Mouse (Mus musculus) CH12.LX (cell line): ENCODE data around the gene Mras. TPM values are rescaled to one million over a fixed set of nuclear protein-coding genes. Genes with fewer than 3 reads are reported as not detected.

ENCODE experiments used
- DNase-seq: peaks from one replicate; pipeline ENCODE4 v3.0.0-alpha.2; 2013; ENCODE audit errors: extremely low read depth
- H3K27ac ChIP-seq: 2 replicates; pipeline ENCODE4 v1.5.1; 2012; ENCODE audit warnings: low read depth, mild to moderate bottlenecking, control low read depth, moderate library complexity; ENCODE audit not compliant: insufficient read depth
- H3K27me3 ChIP-seq: replicated peaks from 2 replicates; pipeline ENCODE3; 2012; ENCODE audit warnings: inconsistent platforms
- H3K36me3 ChIP-seq, 2 experiments: replicated peaks in 1 of 2; 2 replicates each; pipeline versions ENCODE3 to v1.6.1; 2012; ENCODE audit warnings: inconsistent platforms in 1 of 2, low read length in 1 of 2, mild to moderate bottlenecking in 1 of 2, mixed read lengths in 1 of 2, moderate library complexity in 1 of 2; ENCODE audit not compliant: control insufficient read depth in 1 of 2, insufficient read depth in 1 of 2
- H3K4me1 ChIP-seq, 2 experiments: 2 replicates each; pipeline ENCODE4 v1.6.1; 2012; ENCODE audit warnings: inconsistent platforms in 1 of 2, moderate library complexity in 1 of 2; ENCODE audit not compliant: insufficient read depth in 2 of 2, control insufficient read depth in 1 of 2
- H3K4me2 ChIP-seq: 2 replicates; pipeline ENCODE4 v1.6.1; 2012; ENCODE audit warnings: low read depth, mild to moderate bottlenecking, control low read depth; ENCODE audit not compliant: poor library complexity, insufficient read depth, severe bottlenecking
- H3K4me3 ChIP-seq, 3 experiments: fragments of 150-350 bp in 1 of 3; sonication (generic) in 1 of 3; replicated peaks in 1 of 3; 2 replicates each; pipeline versions ENCODE3 to v1.5.1; 2011 to 2012; ENCODE audit warnings: low read depth in 2 of 3, low read length in 2 of 3, mild to moderate bottlenecking in 2 of 3, moderate library complexity in 2 of 3, control low read depth in 1 of 3, improper control_type of control experiment in 1 of 3, inconsistent platforms in 1 of 3, mixed read lengths in 1 of 3; ENCODE audit not compliant: poor library complexity in 1 of 3
- H3K79me2 ChIP-seq: replicated peaks from 2 replicates; pipeline ENCODE4 v1.6.1; 2012; ENCODE audit warnings: mild to moderate bottlenecking, moderate library complexity; ENCODE audit not compliant: control insufficient read depth, poor library complexity, insufficient read depth, severe bottlenecking; ENCODE audit errors: extremely low read depth
- H3K9ac ChIP-seq: 2 replicates; pipeline ENCODE4 v1.6.1; 2012; ENCODE audit warnings: low read depth, mild to moderate bottlenecking, control low read depth, moderate library complexity; ENCODE audit not compliant: insufficient read depth
- H3K9me3 ChIP-seq: replicated peaks from 2 replicates; pipeline ENCODE3; 2012; ENCODE audit warnings: low read length, inconsistent platforms, mixed read lengths
- BHLHE40 ChIP-seq: IDR thresholded peaks from 2 replicates; pipeline ENCODE4 v1.6.1; 2011; ENCODE audit warnings: mild to moderate bottlenecking, low read depth, low read length, improper control_type of control experiment
- CHD1 ChIP-seq: IDR thresholded peaks from 2 replicates; pipeline ENCODE4 v1.6.1; 2012; ENCODE audit warnings: low read depth, low read length, improper control_type of control experiment, inconsistent platforms
- CHD2 ChIP-seq: IDR thresholded peaks from 2 replicates; pipeline ENCODE4 v1.6.1; 2011; ENCODE audit warnings: low read length, improper control_type of control experiment
- CTCF ChIP-seq, 2 experiments: IDR thresholded peaks in 1 of 2; conservative IDR thresholded peaks in 1 of 2; 2 replicates each; pipeline ENCODE4 v1.5.1; 2011 to 2012; ENCODE audit warnings: low read depth in 2 of 2, low read length in 2 of 2, improper control_type of control experiment in 1 of 2, inconsistent platforms in 1 of 2, mild to moderate bottlenecking in 1 of 2, moderate library complexity in 1 of 2
- ELF1 ChIP-seq: IDR thresholded peaks from 2 replicates; pipeline ENCODE4 v1.6.1; 2014; ENCODE audit warnings: low read depth, mild to moderate bottlenecking, inconsistent platforms, low read length, improper control_type of control experiment
- EP300 ChIP-seq: IDR thresholded peaks from 2 replicates; pipeline ENCODE4 v1.6.1; 2011; ENCODE audit warnings: low read length, improper control_type of control experiment
- ETS1 ChIP-seq: conservative IDR thresholded peaks from 2 replicates; pipeline ENCODE4 v1.6.1; 2012; ENCODE audit warnings: low read depth, mild to moderate bottlenecking, inconsistent platforms, low read length, improper control_type of control experiment, moderate library complexity
- GABPA ChIP-seq: IDR thresholded peaks from 2 replicates; pipeline ENCODE4 v1.6.1; 2012; ENCODE audit warnings: low read depth, low read length, improper control_type of control experiment, inconsistent platforms; ENCODE audit not compliant: insufficient replicate concordance
- JUND ChIP-seq: conservative IDR thresholded peaks from 2 replicates; pipeline ENCODE4 v1.6.1; 2011; ENCODE audit warnings: low read depth, low read length, improper control_type of control experiment
- MAFK ChIP-seq: IDR thresholded peaks from 2 replicates; pipeline ENCODE4 v1.6.1; 2011; ENCODE audit warnings: low read length, improper control_type of control experiment; ENCODE audit not compliant: insufficient replicate concordance
- MYC ChIP-seq: IDR thresholded peaks from 2 replicates; pipeline ENCODE4 v1.6.1; 2011; ENCODE audit warnings: low read depth, mild to moderate bottlenecking, improper control_type of control experiment, low read length
- NRF1 ChIP-seq: IDR thresholded peaks from 2 replicates; pipeline ENCODE4 v1.6.1; 2014; ENCODE audit warnings: low read depth, mild to moderate bottlenecking, inconsistent platforms, low read length, improper control_type of control experiment, moderate library complexity
- RAD21 ChIP-seq: IDR thresholded peaks from 2 replicates; pipeline ENCODE4 v1.6.1; 2011; ENCODE audit warnings: low read depth, mild to moderate bottlenecking, low read length, improper control_type of control experiment, moderate library complexity
- RCOR1 ChIP-seq: conservative IDR thresholded peaks from 2 replicates; pipeline ENCODE4 v1.6.1; 2012; ENCODE audit warnings: low read depth, mild to moderate bottlenecking, inconsistent platforms, low read length, improper control_type of control experiment
- SMC3 ChIP-seq: IDR thresholded peaks from 2 replicates; pipeline ENCODE4 v1.6.1; 2011; ENCODE audit warnings: low read depth, low read length, improper control_type of control experiment
- UBTF ChIP-seq: IDR thresholded peaks from 2 replicates; pipeline ENCODE4 v1.6.1; 2012; ENCODE audit warnings: low read depth, mild to moderate bottlenecking, inconsistent platforms, low read length, improper control_type of control experiment, moderate library complexity
- USF1 ChIP-seq: IDR thresholded peaks from 2 replicates; pipeline ENCODE4 v1.6.1; 2014; ENCODE audit warnings: low read depth, mild to moderate bottlenecking, inconsistent platforms, low read length, improper control_type of control experiment
- ZKSCAN1 ChIP-seq: IDR thresholded peaks from 2 replicates; pipeline ENCODE4 v1.6.1; 2012; ENCODE audit warnings: low read depth, inconsistent platforms, low read length, improper control_type of control experiment, borderline replicate concordance
- ZNF384 ChIP-seq: IDR thresholded peaks from 2 replicates; pipeline ENCODE4 v1.6.1; 2012; ENCODE audit warnings: low read depth, low read length, improper control_type of control experiment, inconsistent platforms
- dilution Hi-C: fragments of 300-500 bp; cut with MboI; formaldehyde crosslinking; loops from 2 replicates; pipeline ENCODE4 v1.14.3; 2020; ENCODE audit warnings: low sequenced_read_pairs; ENCODE audit not compliant: extremely low pct_unique_long_range_greater_than_20kb, extremely low pct_ligation_motif_present
- in situ Hi-C: fragments of 300-500 bp; cut with MboI; formaldehyde crosslinking; loops from 3 replicates; pipeline ENCODE4 v1.14.3; 2019; ENCODE audit warnings: low sequenced_read_pairs, low pct_ligation_motif_present, low pct_unique_long_range_greater_than_20kb, mixed read lengths
- polyA plus RNA-seq: library from polyadenylated mRNA; unstranded; fragments of >175 nt; gene quantifications from 2 replicates; pipeline ENCODE4 v1.2.1, GENCODE M21; 2012; ENCODE audit warnings: low read depth; ENCODE audit not compliant: insufficient read length
- total RNA-seq, 2 experiments: library from RNA; depleted of rRNA; stranded (reverse); fragments of 300-350 nt in 1 of 2; fragments of >200 nt in 1 of 2; gene quantifications; 2 replicates each; pipeline ENCODE4 v1.2.3; 2012 to 2014

Gene Mras
- total and polyA plus RNA-seq, 3 experiments, result 0.21 TPM; not detected in 2

GRCm38 (mm10) chr9:99400781-99401180, 36.4 kb downstream of the Mras start:
- no peaks in the 10 kb centered on the region for H3K36me3 ChIP-seq
- H3K4me3 ChIP-seq, result no peak overlapping the region
- no peaks in the 10 kb centered on the region for H3K79me2 ChIP-seq
- DNase-seq, result no peak
- in situ Hi-C loops, result no loop called here
- H3K9me3 ChIP-seq, result no peaks in the 10 kb centered on the region
- no peaks in the 10 kb centered on the region for H3K4me1 ChIP-seq
- no peak overlapping the region for H3K9ac ChIP-seq
- H3K27me3 ChIP-seq, result no peaks in the 10 kb centered on the region
- no peak overlapping the region for H3K27ac ChIP-seq
- TF ChIP-seq ETS1, result no peak
- no peak for TF ChIP-seq ELF1
- TF ChIP-seq MAFK, result no peak
- no peak for TF ChIP-seq ZNF384
- TF ChIP-seq MYC, result no peak
- TF ChIP-seq UBTF, result no peak
- dilution Hi-C loops, result no loop called here
- no peak overlapping the region for H3K4me2 ChIP-seq

- no peak overlapping the region for H3K27ac ChIP-seq
- dilution Hi-C loops, result no loop called here
- DNase-seq, result no peak
- no peak overlapping the region for H3K4me2 ChIP-seq
- no peak for TF ChIP-seq GABPA
- TF ChIP-seq BHLHE40, result no peak
- TF ChIP-seq RCOR1, result no peak
- TF ChIP-seq ETS1, result no peak
- TF ChIP-seq EP300, result no peak
- no peak for TF ChIP-seq USF1
- TF ChIP-seq SMC3, result no peak
- TF ChIP-seq CHD2, result no peak
- TF ChIP-seq JUND, result no peak
- no peak for TF ChIP-seq NRF1
- TF ChIP-seq CHD1, result no peak
- no peak for TF ChIP-seq ELF1
- no peak for TF ChIP-seq RAD21
- no peak for TF ChIP-seq CTCF (conservative IDR thresholded peaks at IDR 0.05 in 1 of 2, IDR thresholded peaks at IDR 0.05 in 1 of 2; ENCODE audit: low read depth in 2 of 2, low read length in 2 of 2)
- TF ChIP-seq ZKSCAN1, result no peak
- no peak overlapping the region for H3K4me3 ChIP-seq
- H3K36me3 ChIP-seq, result no peaks in the 10 kb centered on the region
- no peaks in the 10 kb centered on the region for H3K27me3 ChIP-seq
- no peaks in the 10 kb centered on the region for H3K9me3 ChIP-seq
- peaks cover 4% of the 10 kb centered on the region in 2 experiments; a peak in 2 of 4 replicates for H3K4me1 ChIP-seq
- H3K79me2 ChIP-seq, result no peaks in the 10 kb centered on the region
- H3K9ac ChIP-seq, result no peak overlapping the region
- in situ Hi-C loops, result no loop called here
Measured at GRCm38 (mm10) chr9:99397056-99397815, 39.9 kb downstream of the Mras start.
